Mouse (Mus musculus): ENCODE results near the gene Golph3. TPM values are rescaled to one million over a fixed set of nuclear protein-coding genes. Genes with fewer than 3 reads are reported as not detected.

Gene Golph3
- polyA plus RNA-seq, 1 experiment from 2014 or later: 118 TPM

GRCm38 (mm10) chr15:12322676-12323402, 1.6 kb downstream of the Golph3 start:
- DNase-seq (ENCODE audit: low spot score, missing footprints) (peak; percentile 86), ATAC-seq (ENCODE audit: low FRiP score) (no peak)
- 21% methylated on average over 9 of the region's 9 CpGs for WGBS
- H3K4me1 ChIP-seq (ENCODE audit: control insufficient read depth, insufficient read depth, low read length): peaks cover 12% of the 10 kb centered on the region
- H3K9me3 ChIP-seq (ENCODE audit: control insufficient read depth, low read length): no peaks in the 10 kb centered on the region
- H3K27me3 ChIP-seq (ENCODE audit: control insufficient read depth, insufficient read depth, low read length): peaks cover 3% of the 10 kb centered on the region; the same call in 1 of the 2 replicates
- H3K4me2 ChIP-seq: peak overlapping the region; percentile 65
- H3K4me3 ChIP-seq (ENCODE audit: low read depth, low read length): peak overlapping the region; percentile 100
- no peaks in the 10 kb centered on the region for H3K36me3 ChIP-seq (ENCODE audit: control insufficient read depth, insufficient read depth, low read length)
- H3K27ac ChIP-seq (ENCODE audit: low read depth, low read length): no peak overlapping the region
- peak overlapping the region; percentile 97 for H3K9ac ChIP-seq (ENCODE audit: low read length)

GRCm38 (mm10) chr15:12324326-12324725, 3.1 kb downstream of the Golph3 start:
- Histone ChIP-seq H3K27me3 (ENCODE audit: control insufficient read depth, insufficient read depth, low read length) (peaks cover 3% of the 10 kb centered on the region; the same call in 1 of the 2 replicates), H3K4me2 (no peak overlapping the region), H3K4me3 (ENCODE audit: low read depth, low read length) (no peak overlapping the region), H3K36me3 (ENCODE audit: control insufficient read depth, insufficient read depth, low read length) (no peaks in the 10 kb centered on the region), H3K9ac (ENCODE audit: low read length) (no peak overlapping the region; the same call in 1 of the 2 replicates), H3K4me1 (ENCODE audit: control insufficient read depth, insufficient read depth, low read length) (peaks cover 12% of the 10 kb centered on the region), H3K27ac (ENCODE audit: low read depth, low read length) (no peak overlapping the region), H3K9me3 (ENCODE audit: control insufficient read depth, low read length) (no peaks in the 10 kb centered on the region)
- WGBS: 80% methylated on average over 1 of the region's 1 CpGs
- DNase-seq (ENCODE audit: low spot score, missing footprints) (no peak), ATAC-seq (ENCODE audit: low FRiP score) (no peak)

- Histone ChIP-seq H3K4me1 (ENCODE audit: control insufficient read depth, insufficient read depth, low read length) (no peaks in the 10 kb centered on the region), H3K36me3 (ENCODE audit: control insufficient read depth, insufficient read depth, low read length) (no peaks in the 10 kb centered on the region), H3K4me2 (no peak overlapping the region), H3K9me3 (ENCODE audit: control insufficient read depth, low read length) (no peaks in the 10 kb centered on the region), H3K27me3 (ENCODE audit: control insufficient read depth, insufficient read depth, low read length) (no peaks in the 10 kb centered on the region), H3K4me3 (ENCODE audit: low read depth, low read length) (no peak overlapping the region), H3K27ac (ENCODE audit: low read depth, low read length) (no peak overlapping the region), H3K9ac (ENCODE audit: low read length) (no peak overlapping the region)
- ATAC-seq (ENCODE audit: low FRiP score) (no peak), DNase-seq (ENCODE audit: low spot score, missing footprints) (no peak)
- WGBS: 93% methylated on average over 3 of the region's 3 CpGs
Measured at GRCm38 (mm10) chr15:12330389-12330788, 9.1 kb downstream of the Golph3 start.

- H3K9me3 ChIP-seq (ENCODE audit: control insufficient read depth, low read length): no peaks in the 10 kb centered on the region
- H3K4me1 ChIP-seq (ENCODE audit: control insufficient read depth, insufficient read depth, low read length): no peaks in the 10 kb centered on the region
- ATAC-seq (ENCODE audit: low FRiP score) (no peak), DNase-seq (ENCODE audit: low spot score, missing footprints) (no peak)
- no peak overlapping the region for H3K27ac ChIP-seq (ENCODE audit: low read depth, low read length)
- no peaks in the 10 kb centered on the region for H3K36me3 ChIP-seq (ENCODE audit: control insufficient read depth, insufficient read depth, low read length)
- no peak overlapping the region for H3K9ac ChIP-seq (ENCODE audit: low read length)
- H3K27me3 ChIP-seq (ENCODE audit: control insufficient read depth, insufficient read depth, low read length): no peaks in the 10 kb centered on the region
- no peak overlapping the region for H3K4me2 ChIP-seq
- H3K4me3 ChIP-seq (ENCODE audit: low read depth, low read length): no peak overlapping the region
Measured at GRCm38 (mm10) chr15:12330892-12331291, 9.6 kb downstream of the Golph3 start.

- Histone ChIP-seq H3K27me3 (ENCODE audit: control insufficient read depth, insufficient read depth, low read length) (no peaks in the 10 kb centered on the region), H3K9me3 (ENCODE audit: control insufficient read depth, low read length) (no peaks in the 10 kb centered on the region), H3K36me3 (ENCODE audit: control insufficient read depth, insufficient read depth, low read length) (no peaks in the 10 kb centered on the region), H3K4me1 (ENCODE audit: control insufficient read depth, insufficient read depth, low read length) (no peaks in the 10 kb centered on the region), H3K4me2 (no peak overlapping the region), H3K27ac (ENCODE audit: low read depth, low read length) (no peak overlapping the region), H3K9ac (ENCODE audit: low read length) (no peak overlapping the region), H3K4me3 (ENCODE audit: low read depth, low read length) (no peak overlapping the region)
- ATAC-seq (ENCODE audit: low FRiP score): no peak
- 76% methylated on average over 1 of the region's 1 CpGs for WGBS
- no peak for DNase-seq (ENCODE audit: low spot score, missing footprints)
Measured at GRCm38 (mm10) chr15:12331300-12331699, 10.1 kb downstream of the Golph3 start.

GRCm38 (mm10) chr15:12334381-12334780, 13.1 kb downstream of the Golph3 start:
- no peak overlapping the region for H3K4me3 ChIP-seq (ENCODE audit: low read depth, low read length)
- 78% methylated on average over 4 of the region's 4 CpGs for WGBS
- no peaks in the 10 kb centered on the region for H3K4me1 ChIP-seq (ENCODE audit: control insufficient read depth, insufficient read depth, low read length)
- DNase-seq (ENCODE audit: low spot score, missing footprints) (no peak), ATAC-seq (ENCODE audit: low FRiP score) (no peak)
- no peaks in the 10 kb centered on the region for H3K27me3 ChIP-seq (ENCODE audit: control insufficient read depth, insufficient read depth, low read length)
- H3K4me2 ChIP-seq: no peak overlapping the region
- H3K9ac ChIP-seq (ENCODE audit: low read length): no peak overlapping the region
- H3K36me3 ChIP-seq (ENCODE audit: control insufficient read depth, insufficient read depth, low read length): no peaks in the 10 kb centered on the region
- H3K9me3 ChIP-seq (ENCODE audit: control insufficient read depth, low read length): no peaks in the 10 kb centered on the region
- no peak overlapping the region for H3K27ac ChIP-seq (ENCODE audit: low read depth, low read length)

- 89% methylated on average over 4 of the region's 4 CpGs for WGBS
- no peak for ATAC-seq (ENCODE audit: low FRiP score)
Measured at GRCm38 (mm10) chr15:12337030-12337778, 16.0 kb downstream of the Golph3 start.

GRCm38 (mm10) chr15:12337779-12338137, 16.5 kb downstream of the Golph3 start:
- Histone ChIP-seq H3K4me2 (no peak overlapping the region), H3K9me3 (ENCODE audit: control insufficient read depth, low read length) (no peaks in the 10 kb centered on the region), H3K9ac (ENCODE audit: low read length) (no peak overlapping the region), H3K27ac (ENCODE audit: low read depth, low read length) (no peak overlapping the region), H3K4me3 (ENCODE audit: low read depth, low read length) (no peak overlapping the region), H3K36me3 (ENCODE audit: control insufficient read depth, insufficient read depth, low read length) (no peaks in the 10 kb centered on the region), H3K4me1 (ENCODE audit: control insufficient read depth, insufficient read depth, low read length) (peaks cover 9% of the 10 kb centered on the region), H3K27me3 (ENCODE audit: control insufficient read depth, insufficient read depth, low read length) (no peaks in the 10 kb centered on the region)
- WGBS: 89% methylated on average over 3 of the region's 3 CpGs
- no peak for DNase-seq (ENCODE audit: low spot score, missing footprints)
- no peak for ATAC-seq (ENCODE audit: low FRiP score)

More at GRCm38 (mm10) chr15:12337030-12337778, 16.0 kb downstream of the Golph3 start:
- Histone ChIP-seq H3K9ac (ENCODE audit: low read length) (no peak overlapping the region), H3K27ac (ENCODE audit: low read depth, low read length) (no peak overlapping the region), H3K4me2 (no peak overlapping the region), H3K4me3 (ENCODE audit: low read depth, low read length) (no peak overlapping the region), H3K36me3 (ENCODE audit: control insufficient read depth, insufficient read depth, low read length) (no peaks in the 10 kb centered on the region), H3K27me3 (ENCODE audit: control insufficient read depth, insufficient read depth, low read length) (no peaks in the 10 kb centered on the region), H3K4me1 (ENCODE audit: control insufficient read depth, insufficient read depth, low read length) (peaks cover 9% of the 10 kb centered on the region), H3K9me3 (ENCODE audit: control insufficient read depth, low read length) (no peaks in the 10 kb centered on the region)
- DNase-seq (ENCODE audit: low spot score, missing footprints): no peak

Measured in midbrain, embryonic 11.5 days (tissue).